Mouse (Mus musculus) olfactory bulb, adult 2 months (tissue): Measurements from ENCODE around the gene Ttk.

Experiments used
- CTCF ChIP-seq: fragments of 200-500 bp; IDR thresholded peaks from 2 replicates; pipeline ENCODE4 v1.5.1; 2012; ENCODE audit warnings: low read depth, mild to moderate bottlenecking, low read length, moderate library complexity; ENCODE audit not compliant: insufficient read depth
- POLR2A ChIP-seq: fragments of 200-500 bp; IDR thresholded peaks from 2 replicates; pipeline ENCODE4 v1.6.1; 2012; ENCODE audit warnings: mild to moderate bottlenecking, low read depth, low read length, moderate library complexity; ENCODE audit not compliant: insufficient read depth

DNA sequence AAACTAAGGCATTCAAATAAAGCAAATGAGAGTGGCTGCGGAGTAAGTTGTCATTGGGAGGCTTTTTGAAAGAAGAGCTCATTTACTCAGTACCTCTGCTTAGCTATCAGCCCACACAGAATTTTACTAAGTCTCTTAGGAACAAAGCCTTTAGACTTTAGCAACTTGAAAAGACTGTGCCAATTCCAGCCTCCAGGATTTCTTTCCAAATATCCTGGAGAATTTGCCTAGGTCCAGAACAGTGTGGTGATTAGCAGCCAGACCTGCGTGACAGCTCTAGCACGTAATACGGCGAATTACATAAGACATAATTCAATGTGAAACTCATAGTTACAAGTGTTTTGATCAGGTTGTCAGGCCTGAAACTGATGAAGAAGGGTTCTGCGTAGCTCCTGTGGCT, 45.2 kb upstream of the Ttk start:
- no peak for TF ChIP-seq CTCF
- no peak for TF ChIP-seq POLR2A
